Mouse (Mus musculus) lung, adult 2 months (tissue): ENCODE results near the gene Gpx6.

ENCODE experiments used
- CTCF ChIP-seq: fragments of 200-500 bp; IDR thresholded peaks from 2 replicates; pipeline ENCODE4 v1.5.1; 2011; ENCODE audit warnings: mild to moderate bottlenecking, low read length, control low read depth; ENCODE audit not compliant: insufficient read depth
- POLR2A ChIP-seq: fragments of 200-500 bp; IDR thresholded peaks from 2 replicates; pipeline ENCODE4 v1.6.1; 2011; ENCODE audit warnings: low read depth, mild to moderate bottlenecking, control low read depth, low read length, borderline replicate concordance; ENCODE audit errors: extremely low read depth

DNA sequence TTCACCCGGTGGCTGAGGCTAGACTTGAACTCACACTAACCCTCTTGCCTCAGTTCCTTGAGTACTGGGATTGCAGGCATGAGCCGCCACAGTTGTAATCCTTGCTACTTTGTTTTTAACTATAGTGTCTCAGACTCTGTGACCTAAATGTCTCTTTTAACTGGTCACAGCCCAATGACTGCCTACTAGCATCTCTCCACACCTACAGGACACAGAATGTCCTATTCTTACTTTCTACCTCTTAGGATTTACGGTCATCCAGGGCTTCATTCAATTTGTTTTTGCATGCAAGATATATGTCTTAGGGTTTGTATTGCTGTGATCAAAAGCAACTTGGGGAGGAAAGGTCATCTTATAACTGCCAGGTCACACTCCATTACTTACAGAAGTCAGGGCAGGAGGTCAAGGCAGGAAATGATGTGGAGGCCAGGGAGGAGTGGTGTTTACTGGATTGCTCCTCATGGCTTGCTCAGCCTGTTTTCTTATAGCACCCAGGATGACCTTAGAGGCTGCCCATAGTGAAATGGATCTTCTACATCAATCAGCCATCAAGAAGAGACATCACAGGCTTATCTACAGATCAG lies 7.3 kb upstream of the Gpx6 start:
- TF ChIP-seq CTCF (no peak), POLR2A (no peak)
